Mouse (Mus musculus) cerebellum, postnatal 10 days (tissue): ENCODE results near the gene Slitrk2.
A peak's percentile ranks its signal among the peaks of the same experiment; 100 is the strongest.

Experiments used
- DNase-seq, 2 experiments: peaks; one replicate each; pipeline ENCODE4 v3.0.0; 2021; ENCODE audit warnings: mixed read lengths in 2 of 2

Gene Slitrk2

DNA sequence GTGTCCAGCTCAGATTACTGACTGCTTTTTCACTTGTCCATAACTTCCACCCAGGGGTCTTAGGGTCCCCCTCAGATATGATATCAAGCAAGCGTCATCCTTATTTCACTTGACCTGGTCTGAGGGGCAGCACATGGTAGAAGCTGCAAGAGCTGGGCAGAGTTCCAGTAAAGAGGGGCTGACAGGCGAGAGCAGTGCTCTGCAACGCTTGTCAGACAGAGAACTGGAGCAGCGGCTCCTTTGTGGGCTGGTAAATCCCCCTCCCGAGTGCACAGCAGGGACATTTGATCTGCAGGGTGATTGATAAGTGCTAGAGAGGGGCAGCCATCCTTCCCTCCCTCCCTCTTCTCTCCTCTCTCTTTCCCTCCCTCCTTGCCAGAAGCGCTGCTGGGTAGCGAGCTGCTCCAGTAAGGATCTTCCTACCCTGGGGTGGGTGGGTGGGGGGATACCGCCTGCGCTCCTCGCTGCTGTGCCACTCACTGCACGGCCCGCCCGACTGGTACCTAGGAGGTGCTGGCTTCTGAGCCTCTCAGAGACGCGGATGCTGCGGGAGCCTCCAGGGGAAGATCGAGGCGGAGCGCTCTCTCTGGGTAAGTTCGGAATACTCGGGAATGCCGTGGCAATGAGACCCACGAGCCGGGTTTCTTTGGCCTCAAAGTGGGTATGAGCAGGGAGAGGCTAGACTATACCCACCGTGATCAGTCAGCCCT, at the start of gene Slitrk2:
Gene Slitrk2, plus strand, starts transcription at position 408 of the 710 bp plus-strand sequence.
- DNase-seq = peak; percentile 76 to 77

DNA sequence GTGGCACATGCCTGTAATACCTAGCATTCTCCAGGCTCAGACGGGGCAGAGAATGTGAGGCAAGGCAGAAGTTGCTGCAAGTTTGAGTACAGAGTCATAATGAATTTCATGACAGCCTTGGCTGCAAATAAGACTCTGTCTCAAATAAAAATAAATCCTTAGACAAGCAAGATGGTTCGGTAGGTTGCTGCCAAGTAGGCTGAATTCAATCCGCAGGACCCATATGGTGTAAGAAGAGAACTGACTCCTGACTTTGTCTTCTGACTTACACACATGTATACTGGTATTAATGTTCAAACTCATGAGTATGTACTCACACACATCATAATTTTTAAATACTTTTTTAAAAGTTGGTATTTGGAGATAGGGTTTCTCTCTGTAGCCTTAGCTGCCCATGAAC, 43.6 kb upstream of the Slitrk2 start:
- DNase-seq = peak in 1 of 2 experiments; percentile 1

DNA sequence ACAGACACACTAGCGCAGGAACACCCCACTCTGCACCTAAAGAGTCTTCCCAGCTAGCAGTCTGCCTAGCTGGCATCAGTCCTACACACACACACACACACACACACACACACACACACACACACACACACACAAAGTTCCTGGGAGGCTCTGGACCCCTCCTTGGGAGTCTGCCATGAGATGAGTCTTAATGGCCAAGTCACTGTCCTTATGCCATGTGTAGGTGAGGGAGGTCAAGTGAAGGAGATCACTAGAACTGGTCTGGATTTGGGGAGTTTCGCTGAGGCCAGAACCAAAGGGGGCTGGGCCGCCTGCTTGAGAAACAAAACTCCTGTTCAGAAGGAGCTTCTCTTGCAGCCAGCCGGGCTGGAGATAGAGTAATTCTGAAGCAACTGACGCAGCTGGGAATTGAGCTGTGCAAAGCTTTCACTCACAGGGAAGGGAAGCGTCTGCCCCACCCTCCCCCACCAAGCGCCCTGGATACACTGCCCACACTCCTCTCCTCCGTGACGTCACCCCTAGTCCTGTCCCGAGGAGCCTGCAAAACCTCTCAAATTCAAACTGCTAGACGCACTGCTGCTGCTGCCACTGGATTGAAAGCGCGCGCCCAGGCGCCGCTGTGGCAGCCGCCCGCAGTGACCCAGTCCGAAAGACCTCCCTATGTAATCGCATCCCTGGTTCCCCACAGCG, 3.5 kb downstream of the Slitrk2 start:
- DNase-seq = peak; percentile 71 to 80

DNA sequence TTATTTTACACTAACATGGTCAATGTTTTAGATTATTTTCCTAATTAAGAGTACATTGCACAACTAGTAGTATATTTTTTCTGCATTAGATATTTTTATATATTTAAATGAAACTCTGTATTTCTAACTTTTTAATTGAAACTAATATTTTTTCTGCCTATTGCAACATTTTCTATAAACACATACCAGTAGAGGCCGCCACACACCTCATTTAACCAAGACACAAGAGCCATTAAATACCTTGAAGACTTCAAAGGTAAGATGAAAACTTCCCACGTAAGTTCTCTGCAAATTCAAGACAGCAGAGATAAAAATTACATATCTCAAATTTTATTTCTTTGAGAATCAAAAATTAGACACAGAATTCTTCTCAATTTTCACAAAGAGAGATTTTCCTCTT, 8.2 kb downstream of the Slitrk2 start:
- peak; percentile 63 to 66 for DNase-seq

DNA sequence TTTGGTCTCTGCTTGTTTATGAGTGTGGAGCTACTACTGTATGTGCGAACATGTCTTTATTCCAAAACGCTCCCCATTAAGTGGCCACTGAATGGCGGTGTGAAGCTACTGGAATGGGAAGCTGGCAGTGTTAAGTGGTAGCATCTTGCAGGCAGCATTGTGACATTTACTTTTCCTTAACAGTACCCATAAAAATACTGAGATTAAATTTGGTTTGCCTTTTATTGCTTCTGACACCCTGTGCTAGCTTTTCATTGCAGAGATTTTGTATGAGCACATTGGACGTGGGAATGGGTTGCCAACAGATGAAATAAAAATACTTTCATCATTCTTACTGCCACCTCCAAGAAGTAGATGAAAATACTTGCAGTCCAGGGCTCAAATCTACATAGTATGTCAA, 27.8 kb downstream of the Slitrk2 start:
- DNase-seq = no peak

DNA sequence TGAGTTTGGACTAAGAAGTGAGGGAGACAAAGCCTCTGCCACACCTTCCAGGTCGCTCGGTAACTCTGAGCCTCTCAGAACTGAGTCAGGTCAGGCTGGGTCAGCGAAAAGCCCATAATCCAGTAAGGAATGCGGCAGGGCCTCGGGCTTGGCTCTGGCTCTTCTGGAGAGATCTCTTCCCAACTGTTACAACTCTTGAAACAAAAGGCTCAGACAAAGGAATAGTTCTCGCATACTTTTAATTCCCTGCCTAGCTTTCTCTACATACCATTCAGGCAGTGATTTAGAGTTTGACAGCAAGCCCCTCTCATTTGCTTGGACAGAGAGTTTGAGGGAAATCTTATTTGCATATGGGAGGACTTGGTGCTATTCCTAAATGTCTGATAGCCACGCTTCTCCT, 29.5 kb downstream of the Slitrk2 start:
- DNase-seq = no peak
